Mouse (Mus musculus): ENCODE results near the gene Usp5. TPM values are rescaled to one million over a fixed set of nuclear protein-coding genes. Genes with fewer than 3 reads are reported as not detected.
"Not testable (repeated sequence)": the region's sequence is repeated elsewhere in the genome, so short reads cannot be mapped to it uniquely, and the experiment has no call there.

Usp5 gene
- total RNA-seq, 2 experiments from 2014 or later, result 192 to 202 TPM

GRCm38 (mm10) chr6:124847305-124847704 lies 18.0 kb upstream of the Usp5 start:
- intact Hi-C loops (cut with DNase I), result no loop called here

GRCm38 (mm10) chr6:124840241-124841167 lies 11.2 kb upstream of the Usp5 start, which contains the start of gene Gnb3:
TSS of gene Gnb3 (minus strand) at chr6:124840275.
- intact Hi-C loops (cut with DNase I), result no loop called here
- peak; percentile 60 for DNase-seq

More at GRCm38 (mm10) chr6:124847305-124847704, 18.0 kb upstream of the Usp5 start:
- DNase-seq, result peak; percentile 97

- peak; percentile 58 for DNase-seq
- intact Hi-C loops (cut with DNase I), result no loop called here
These were observed 10.5 kb upstream of the Usp5 start for GRCm38 (mm10) chr6:124839805-124840204.

- DNase-seq, result no peak
These were observed 7.1 kb upstream of the Usp5 start for GRCm38 (mm10) chr6:124836411-124836810.

GRCm38 (mm10) chr6:124835531-124835930 lies 6.2 kb upstream of the Usp5 start:
- intact Hi-C loops (cut with DNase I), result no loop called here
- no peak for DNase-seq

More at GRCm38 (mm10) chr6:124836411-124836810, 7.1 kb upstream of the Usp5 start:
- intact Hi-C loops (cut with DNase I), result no loop called here

- intact Hi-C loops (cut with DNase I), result no loop called here
- DNase-seq, result no peak
These were observed 5.3 kb upstream of the Usp5 start for GRCm38 (mm10) chr6:124834512-124835081.

GRCm38 (mm10) chr6:124831649-124832048 lies 2.4 kb upstream of the Usp5 start:
- no peak for DNase-seq
- intact Hi-C loops (cut with DNase I), result no loop called here

GRCm38 (mm10) chr6:124831199-124831598 lies 1.9 kb upstream of the Usp5 start:
- DNase-seq; intact Hi-C loops (cut with DNase I): not testable (repeated sequence)

- intact Hi-C loops (cut with DNase I), result no loop called here
- peak; percentile 93 for DNase-seq
These were observed 766 bp upstream of the Usp5 start for GRCm38 (mm10) chr6:124829799-124830700.

GRCm38 (mm10) chr6:124828101-124828592 lies 1.1 kb downstream of the Usp5 start:
- DNase-seq, result peak; percentile 56
- intact Hi-C loops (cut with DNase I), result no loop called here

GRCm38 (mm10) chr6:124822049-124822448 lies 7.2 kb downstream of the Usp5 start:
- DNase-seq, result no peak
- intact Hi-C loops (cut with DNase I), result no loop called here

GRCm38 (mm10) chr6:124820891-124821290 lies 8.4 kb downstream of the Usp5 start:
- DNase-seq, result no peak

GRCm38 (mm10) chr6:124817971-124818370 lies 11.3 kb downstream of the Usp5 start:
- intact Hi-C loops (cut with DNase I), result no loop called here
- DNase-seq, result no peak

More at GRCm38 (mm10) chr6:124820891-124821290, 8.4 kb downstream of the Usp5 start:
- intact Hi-C loops (cut with DNase I), result no loop called here

GRCm38 (mm10) chr6:124817563-124817962 lies 11.7 kb downstream of the Usp5 start:
- intact Hi-C loops (cut with DNase I), result no loop called here
- DNase-seq, result no peak

- intact Hi-C loops (cut with DNase I), result no loop called here
- no peak for DNase-seq
These were observed 12.2 kb downstream of the Usp5 start for GRCm38 (mm10) chr6:124817125-124817524.

- DNase-seq, result no peak
- intact Hi-C loops (cut with DNase I), result no loop called here
These were observed 12.7 kb downstream of the Usp5 start for GRCm38 (mm10) chr6:124816611-124817010.

- intact Hi-C loops (cut with DNase I), result no loop called here
These were observed 14.2 kb downstream of the Usp5 start for GRCm38 (mm10) chr6:124814858-124815774.

GRCm38 (mm10) chr6:124814448-124814847 lies 14.8 kb downstream of the Usp5 start:
- DNase-seq, result peak; percentile 53
- intact Hi-C loops (cut with DNase I), result no loop called here

More at GRCm38 (mm10) chr6:124814858-124815774, 14.2 kb downstream of the Usp5 start:
- no peak for DNase-seq

GRCm38 (mm10) chr6:124813933-124814332 lies 15.4 kb downstream of the Usp5 start, which contains the start of gene Tpi1:
TSS of gene Tpi1 (minus strand) at chr6:124814296.
- intact Hi-C loops (cut with DNase I), result no loop called here
- peak; percentile 94 for DNase-seq

Measured in left cerebral cortex, postnatal 4 days (tissue).